Mouse (Mus musculus): Measurements from ENCODE around the gene Krt15. TPM values are rescaled to one million over a fixed set of nuclear protein-coding genes. Genes with fewer than 3 reads are reported as not detected.

Gene Krt15
- polyA plus RNA-seq, 1 experiment from 2014 or later, result 0.17 TPM

GRCm38 (mm10) chr11:100157331-100157730 is 21.6 kb upstream of the Krt15 start:
- Histone ChIP-seq H3K9ac (ENCODE audit: low read length) (no peak overlapping the region), H3K27me3 (replicated peaks; ENCODE audit: control insufficient read depth, insufficient read depth, low read length) (no peaks in the 10 kb centered on the region), H3K4me3 (ENCODE audit: low read depth, low read length) (no peak overlapping the region), H3K4me2 (ENCODE audit: low read length) (no peak overlapping the region), H3K27ac (ENCODE audit: low read depth, low read length) (no peak overlapping the region), H3K36me3 (ENCODE audit: control insufficient read depth, insufficient read depth, low read length) (no peaks in the 10 kb centered on the region), H3K9me3 (replicated peaks; ENCODE audit: control insufficient read depth, low read length) (no peaks in the 10 kb centered on the region), H3K4me1 (ENCODE audit: control insufficient read depth, insufficient read depth, low read length) (no peaks in the 10 kb centered on the region)
- DNase-seq (ENCODE audit: low spot score), result no peak
- ATAC-seq, result no peak
- WGBS, result 81% methylated on average over 3 of the region's 3 CpGs

GRCm38 (mm10) chr11:100155497-100156255 is 19.9 kb upstream of the Krt15 start:
- H3K36me3 ChIP-seq (ENCODE audit: control insufficient read depth, insufficient read depth, low read length), result no peaks in the 10 kb centered on the region
- no peak overlapping the region for H3K27ac ChIP-seq (ENCODE audit: low read depth, low read length)
- H3K9ac ChIP-seq (ENCODE audit: low read length), result no peak overlapping the region
- ATAC-seq, result no peak
- no peak overlapping the region for H3K4me3 ChIP-seq (ENCODE audit: low read depth, low read length)
- no peak for DNase-seq (ENCODE audit: low spot score)
- no peaks in the 10 kb centered on the region for H3K9me3 ChIP-seq (replicated peaks; ENCODE audit: control insufficient read depth, low read length)
- WGBS, result 75% methylated on average over 8 of the region's 8 CpGs
- no peaks in the 10 kb centered on the region for H3K4me1 ChIP-seq (ENCODE audit: control insufficient read depth, insufficient read depth, low read length)
- no peaks in the 10 kb centered on the region for H3K27me3 ChIP-seq (replicated peaks; ENCODE audit: control insufficient read depth, insufficient read depth, low read length)
- no peak overlapping the region for H3K4me2 ChIP-seq (ENCODE audit: low read length)

- WGBS, result 46% methylated on average over 9 of the region's 9 CpGs
- no peaks in the 10 kb centered on the region; the same call in 1 of the 2 replicates for H3K4me1 ChIP-seq (ENCODE audit: control insufficient read depth, insufficient read depth, low read length)
- no peak for DNase-seq (ENCODE audit: low spot score)
Measured at GRCm38 (mm10) chr11:100148615-100149330, 13.0 kb upstream of the Krt15 start, which contains the start of gene Krt19. Krt19 (minus strand) TSS chr11:100148665.

GRCm38 (mm10) chr11:100147566-100148353 is 12.0 kb upstream of the Krt15 start:
- Histone ChIP-seq H3K36me3 (ENCODE audit: control insufficient read depth, insufficient read depth, low read length) (no peaks in the 10 kb centered on the region), H3K4me1 (ENCODE audit: control insufficient read depth, insufficient read depth, low read length) (no peaks in the 10 kb centered on the region; the same call in 1 of the 2 replicates), H3K9ac (ENCODE audit: low read length) (no peak overlapping the region), H3K27ac (ENCODE audit: low read depth, low read length) (no peak overlapping the region), H3K4me2 (ENCODE audit: low read length) (no peak overlapping the region), H3K9me3 (replicated peaks; ENCODE audit: control insufficient read depth, low read length) (no peaks in the 10 kb centered on the region), H3K27me3 (replicated peaks; ENCODE audit: control insufficient read depth, insufficient read depth, low read length) (peaks cover 23% of the 10 kb centered on the region), H3K4me3 (ENCODE audit: low read depth, low read length) (no peak overlapping the region)
- 86% methylated on average over 5 of the region's 5 CpGs for WGBS
- no peak for ATAC-seq
- DNase-seq (ENCODE audit: low spot score), result no peak

More at GRCm38 (mm10) chr11:100148615-100149330, 13.0 kb upstream of the Krt15 start, which contains the start of gene Krt19:
- H3K4me2 ChIP-seq (ENCODE audit: low read length), result no peak within 1 kb of the TSS
- no peak within 1 kb of the TSS for H3K4me3 ChIP-seq (ENCODE audit: low read depth, low read length)
- no peak within 1 kb of the TSS for H3K27ac ChIP-seq (ENCODE audit: low read depth, low read length)
- no peak within 1 kb of the TSS for H3K9ac ChIP-seq (ENCODE audit: low read length)
- no peak for ATAC-seq
- H3K9me3 ChIP-seq (replicated peaks; ENCODE audit: control insufficient read depth, low read length), result no peaks in the 10 kb centered on the region
- no peaks in the 10 kb centered on the region for H3K36me3 ChIP-seq (ENCODE audit: control insufficient read depth, insufficient read depth, low read length)
- H3K27me3 ChIP-seq (replicated peaks; ENCODE audit: control insufficient read depth, insufficient read depth, low read length), result peaks cover 23% of the 10 kb centered on the region

GRCm38 (mm10) chr11:100145858-100146560 is 10.3 kb upstream of the Krt15 start:
- Histone ChIP-seq H3K27me3 (replicated peaks; ENCODE audit: control insufficient read depth, insufficient read depth, low read length) (peaks cover 23% of the 10 kb centered on the region), H3K4me2 (ENCODE audit: low read length) (peak overlapping the region; percentile 39), H3K27ac (ENCODE audit: low read depth, low read length) (no peak overlapping the region), H3K4me1 (ENCODE audit: control insufficient read depth, insufficient read depth, low read length) (no peaks in the 10 kb centered on the region; the same call in 1 of the 2 replicates), H3K9ac (ENCODE audit: low read length) (no peak overlapping the region), H3K36me3 (ENCODE audit: control insufficient read depth, insufficient read depth, low read length) (no peaks in the 10 kb centered on the region), H3K9me3 (replicated peaks; ENCODE audit: control insufficient read depth, low read length) (no peaks in the 10 kb centered on the region), H3K4me3 (ENCODE audit: low read depth, low read length) (peak overlapping the region; percentile 5; the same call in 1 of the 2 replicates)
- ATAC-seq, result no peak
- WGBS, result 3% methylated on average over 13 of the region's 13 CpGs
- DNase-seq (ENCODE audit: low spot score), result no peak

GRCm38 (mm10) chr11:100145104-100145503 is 9.4 kb upstream of the Krt15 start:
- Histone ChIP-seq H3K9ac (ENCODE audit: low read length) (no peak overlapping the region), H3K27me3 (replicated peaks; ENCODE audit: control insufficient read depth, insufficient read depth, low read length) (peaks cover 23% of the 10 kb centered on the region)

GRCm38 (mm10) chr11:100140966-100141365 is 5.2 kb upstream of the Krt15 start:
- H3K4me3 ChIP-seq (ENCODE audit: low read depth, low read length), result no peak overlapping the region
- no peak for DNase-seq (ENCODE audit: low spot score)

More at GRCm38 (mm10) chr11:100145104-100145503, 9.4 kb upstream of the Krt15 start:
- peak overlapping the region; percentile 39 for H3K4me2 ChIP-seq (ENCODE audit: low read length)
- no peaks in the 10 kb centered on the region for H3K36me3 ChIP-seq (ENCODE audit: control insufficient read depth, insufficient read depth, low read length)
- 2% methylated on average over 20 of the region's 20 CpGs for WGBS
- no peaks in the 10 kb centered on the region; the same call in 1 of the 2 replicates for H3K4me1 ChIP-seq (ENCODE audit: control insufficient read depth, insufficient read depth, low read length)
- H3K27ac ChIP-seq (ENCODE audit: low read depth, low read length), result no peak overlapping the region
- no peak for ATAC-seq
- peak overlapping the region; percentile 5; the same call in 1 of the 2 replicates for H3K4me3 ChIP-seq (ENCODE audit: low read depth, low read length)
- no peak for DNase-seq (ENCODE audit: low spot score)
- H3K9me3 ChIP-seq (replicated peaks; ENCODE audit: control insufficient read depth, low read length), result no peaks in the 10 kb centered on the region

GRCm38 (mm10) chr11:100139391-100139790 is 3.7 kb upstream of the Krt15 start:
- Histone ChIP-seq H3K9me3 (replicated peaks; ENCODE audit: control insufficient read depth, low read length) (no peaks in the 10 kb centered on the region), H3K4me2 (ENCODE audit: low read length) (no peak overlapping the region), H3K36me3 (ENCODE audit: control insufficient read depth, insufficient read depth, low read length) (no peaks in the 10 kb centered on the region), H3K27me3 (replicated peaks; ENCODE audit: control insufficient read depth, insufficient read depth, low read length) (peaks cover under 1% of the 10 kb centered on the region; the same call in 1 of the 2 replicates), H3K9ac (ENCODE audit: low read length) (no peak overlapping the region), H3K4me1 (ENCODE audit: control insufficient read depth, insufficient read depth, low read length) (peaks cover 11% of the 10 kb centered on the region; the same call in 1 of the 2 replicates), H3K27ac (ENCODE audit: low read depth, low read length) (no peak overlapping the region), H3K4me3 (ENCODE audit: low read depth, low read length) (no peak overlapping the region)
- WGBS, result 81% methylated on average over 2 of the region's 2 CpGs
- ATAC-seq (no peak), DNase-seq (ENCODE audit: low spot score) (no peak)

More at GRCm38 (mm10) chr11:100140966-100141365, 5.2 kb upstream of the Krt15 start:
- Histone ChIP-seq H3K36me3 (ENCODE audit: control insufficient read depth, insufficient read depth, low read length) (no peaks in the 10 kb centered on the region), H3K4me2 (ENCODE audit: low read length) (no peak overlapping the region), H3K27me3 (replicated peaks; ENCODE audit: control insufficient read depth, insufficient read depth, low read length) (peaks cover 16% of the 10 kb centered on the region), H3K9ac (ENCODE audit: low read length) (no peak overlapping the region), H3K9me3 (replicated peaks; ENCODE audit: control insufficient read depth, low read length) (no peaks in the 10 kb centered on the region), H3K4me1 (ENCODE audit: control insufficient read depth, insufficient read depth, low read length) (peaks cover 11% of the 10 kb centered on the region; the same call in 1 of the 2 replicates), H3K27ac (ENCODE audit: low read depth, low read length) (no peak overlapping the region)
- ATAC-seq, result no peak
- 87% methylated on average over 21 of the region's 21 CpGs for WGBS
